Mouse (Mus musculus) MEL (cell line): ENCODE data around the gene Kpna2.

Experiments
- CTCF ChIP-seq, 3 experiments: IDR thresholded peaks in 2 of 3; conservative IDR thresholded peaks in 1 of 3; 2 replicates each; pipeline ENCODE4 v1.5.1; 2011 to 2012; ENCODE audit warnings: low read length in 3 of 3, low read depth in 2 of 3, mild to moderate bottlenecking in 2 of 3, improper control_type of control experiment in 1 of 3, inconsistent platforms in 1 of 3, mixed read lengths in 1 of 3, moderate library complexity in 1 of 3; ENCODE audit not compliant: control insufficient read depth in 1 of 3, insufficient read depth in 1 of 3, poor library complexity in 1 of 3, severe bottlenecking in 1 of 3
- ETS1 ChIP-seq: IDR thresholded peaks from 2 replicates; pipeline ENCODE4 v1.6.1; 2012; ENCODE audit warnings: low read depth, mild to moderate bottlenecking, inconsistent platforms, low read length, improper control_type of control experiment, moderate library complexity
- GATA1 ChIP-seq: IDR thresholded peaks from 2 replicates; pipeline ENCODE4 v1.6.1; 2011; ENCODE audit warnings: low read depth, low read length, improper control_type of control experiment
- HCFC1 ChIP-seq: IDR thresholded peaks from 2 replicates; pipeline ENCODE4 v1.6.1; 2012; ENCODE audit warnings: low read depth, mild to moderate bottlenecking, inconsistent platforms, low read length, improper control_type of control experiment, moderate library complexity
- JUND ChIP-seq: IDR thresholded peaks from 2 replicates; pipeline ENCODE4 v1.6.1; 2011; ENCODE audit warnings: low read depth, mild to moderate bottlenecking, improper control_type of control experiment, low read length
- MAFK ChIP-seq: IDR thresholded peaks from 2 replicates; pipeline ENCODE4 v1.6.1; 2011; ENCODE audit warnings: low read depth, mild to moderate bottlenecking, low read length, improper control_type of control experiment, borderline replicate concordance
- MEF2A ChIP-seq: IDR thresholded peaks from 2 replicates; pipeline ENCODE4 v1.6.1; 2014; ENCODE audit warnings: low read depth, mild to moderate bottlenecking, inconsistent platforms, low read length, improper control_type of control experiment; ENCODE audit not compliant: poor library complexity, insufficient replicate concordance, severe bottlenecking; ENCODE audit errors: extremely low read depth
- POLR2A ChIP-seq, 2 experiments: IDR thresholded peaks; 2 replicates each; pipeline ENCODE4 v1.6.1; 2011 to 2012; ENCODE audit warnings: low read length in 2 of 2, mild to moderate bottlenecking in 2 of 2, control low read depth in 1 of 2, improper control_type of control experiment in 1 of 2, low read depth in 1 of 2, moderate library complexity in 1 of 2; ENCODE audit not compliant: control insufficient read depth in 1 of 2, insufficient read depth in 1 of 2, poor library complexity in 1 of 2
- RCOR1 ChIP-seq: IDR thresholded peaks from 2 replicates; pipeline ENCODE4 v1.6.1; 2012; ENCODE audit warnings: low read depth, mild to moderate bottlenecking, inconsistent platforms, low read length, improper control_type of control experiment
- TAL1 ChIP-seq: IDR thresholded peaks from 2 replicates; pipeline ENCODE4 v1.6.1; 2012; ENCODE audit warnings: mild to moderate bottlenecking, inconsistent platforms, low read length, moderate library complexity, mixed read lengths
- USF2 ChIP-seq, 2 experiments: IDR thresholded peaks; 2 replicates each; pipeline ENCODE4 v1.6.1; 2011 to 2012; ENCODE audit warnings: improper control_type of control experiment in 2 of 2, low read length in 2 of 2, borderline replicate concordance in 1 of 2, inconsistent platforms in 1 of 2, low read depth in 1 of 2, mild to moderate bottlenecking in 1 of 2; ENCODE audit not compliant: insufficient read depth in 1 of 2
- ZC3H11A ChIP-seq: IDR thresholded peaks from 2 replicates; pipeline ENCODE4 v1.6.1; 2012; ENCODE audit warnings: low read depth, mild to moderate bottlenecking, inconsistent platforms, low read length, improper control_type of control experiment

- TF ChIP-seq GATA1 (no peak), USF2 (IDR thresholded peaks at IDR 0.05; ENCODE audit: borderline replicate concordance in 1 of 2, insufficient read depth in 1 of 2, low read depth in 1 of 2, low read length in 2 of 2) (0 out of 4 replicates have a peak, but pooled peaks of 1 of the 2 experiments have one; percentile 16), JUND (no peak), RCOR1 (no peak), CTCF (IDR thresholded peaks at IDR 0.05 in 2 of 3, conservative IDR thresholded peaks at IDR 0.05 in 1 of 3; ENCODE audit: control insufficient read depth in 1 of 3, insufficient read depth in 1 of 3, low read depth in 2 of 3, low read length in 3 of 3, poor library complexity in 1 of 3, severe bottlenecking in 1 of 3) (no peak), ZC3H11A (no peak), POLR2A (IDR thresholded peaks at IDR 0.05; ENCODE audit: control insufficient read depth in 1 of 2, insufficient read depth in 1 of 2, low read depth in 1 of 2, low read length in 2 of 2, poor library complexity in 1 of 2) (no peak), TAL1 (no peak), HCFC1 (no peak), ETS1 (no peak), MEF2A (no peak), MAFK (no peak)
These were observed 2.7 kb upstream of the Kpna2 start for GRCm38 (mm10) chr11:107001760-107002675.
